Mouse (Mus musculus): Measurements from ENCODE around the gene Gm17416.

- TF ChIP-seq CTCF (IDR thresholded peaks at IDR 0.05; ENCODE audit: low read depth) (peak; percentile 26; the same call in 1 of the 2 replicates), EP300 (optimal IDR thresholded peaks at IDR 0.05) (no peak)
Measured at GRCm38 (mm10) chr2:152542897-152543296, 26.2 kb upstream of the Gm17416 start.

Measured in stomach, postnatal 0 days (tissue).